Mouse (Mus musculus): ENCODE measurements around the gene Olfr237-ps1. TPM values are rescaled to one million over a fixed set of nuclear protein-coding genes. Genes with fewer than 3 reads are reported as not detected.
"Not testable (repeated sequence)": the region's sequence is repeated elsewhere in the genome, so short reads cannot be mapped to it uniquely, and the experiment has no call there.

The Olfr237-ps1 gene
- polyA plus RNA-seq (2011; ENCODE audit: insufficient read depth, insufficient read length, low replicate concordance, missing spikeins) = not detected in 2 replicates

DNA sequence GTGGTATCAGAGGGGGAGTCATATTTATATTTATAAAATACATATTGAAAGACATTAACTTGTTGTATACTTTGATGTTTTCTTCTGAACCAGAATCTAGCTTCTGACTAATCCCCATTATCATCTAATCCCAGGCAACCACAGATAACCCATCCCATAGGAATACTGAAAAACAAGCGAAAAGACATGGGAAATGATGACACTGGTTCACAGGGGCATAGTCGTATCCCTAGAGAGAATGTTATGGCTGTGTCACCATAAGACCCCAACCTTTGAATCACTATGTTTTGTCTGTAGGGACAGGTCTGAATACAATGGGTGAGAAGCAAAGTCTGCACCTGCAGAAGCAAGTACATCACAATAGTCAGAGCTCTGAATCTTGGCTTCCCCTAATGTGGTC, at the start of gene Olfr237-ps1:
Gene Olfr237-ps1, plus strand, starts transcription at position 301 of the 400 bp plus-strand sequence.
- 71% methylated on average over 2 of the region's 2 CpGs for WGBS
- H3K27ac ChIP-seq (ENCODE audit: control insufficient read depth, insufficient read depth, low read depth, low read length, poor library complexity); H3K4me3 ChIP-seq (replicated peaks; ENCODE audit: control insufficient read depth, low read depth, low read length); H3K4me1 ChIP-seq (ENCODE audit: control insufficient read depth, insufficient read depth, low read length): not testable (repeated sequence)

DNA sequence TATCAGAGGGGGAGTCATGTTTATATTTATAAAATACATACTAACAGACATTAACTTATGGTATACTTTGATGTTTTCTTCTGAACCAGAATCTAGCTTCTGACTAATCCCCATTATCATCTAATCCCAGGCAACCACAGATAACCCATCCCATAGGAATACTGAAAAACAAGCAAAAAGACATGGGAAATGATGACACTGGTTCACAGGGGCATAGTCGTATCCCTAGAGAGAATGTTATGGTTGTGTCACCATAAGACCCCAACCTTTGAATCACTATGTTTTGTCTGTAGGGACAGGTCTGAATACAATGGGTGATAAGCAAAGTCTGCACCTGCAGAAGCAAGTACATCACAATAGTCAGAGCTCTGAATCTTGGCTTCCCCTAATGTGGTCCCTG, 40.3 kb upstream of the Olfr237-ps1 start, which contains the start of gene Olfr441:
Gene Olfr441, plus strand, starts transcription at position 301 of the 400 bp plus-strand sequence.
- WGBS = 74% methylated on average over 1 of the region's 1 CpGs
- H3K4me3 ChIP-seq (replicated peaks; ENCODE audit: control insufficient read depth, low read depth, low read length); H3K27ac ChIP-seq (ENCODE audit: control insufficient read depth, insufficient read depth, low read depth, low read length, poor library complexity); H3K4me1 ChIP-seq (ENCODE audit: control insufficient read depth, insufficient read depth, low read length): not testable (repeated sequence)

DNA sequence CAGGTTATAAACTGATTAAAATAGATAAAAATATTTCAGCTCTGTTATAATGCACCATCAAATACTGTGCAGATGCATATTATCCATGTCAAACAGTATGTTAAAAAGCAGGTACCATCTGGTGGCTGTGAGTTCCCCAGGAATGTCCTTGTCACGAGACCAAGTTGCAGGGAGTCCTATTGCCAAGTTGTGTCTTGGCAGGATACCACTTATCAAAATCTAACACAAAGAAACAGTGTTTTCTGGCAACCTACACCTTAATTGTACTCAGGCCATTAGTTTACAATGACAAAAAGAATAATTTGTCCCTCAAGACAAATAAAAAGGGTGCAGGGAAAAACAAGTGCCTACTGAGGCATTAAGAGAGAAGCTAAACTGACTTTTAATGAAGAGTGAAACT, 13.1 kb downstream of the Olfr237-ps1 start:
- H3K27ac ChIP-seq (ENCODE audit: control insufficient read depth, insufficient read depth, low read depth, low read length, poor library complexity) = no peak overlapping the region
- 64% methylated on average over 1 of the region's 1 CpGs for WGBS
- TF ChIP-seq CTCF (IDR thresholded peaks at IDR 0.05; ENCODE audit: control insufficient read depth, insufficient read depth, low read length) (no peak), POLR2A (IDR thresholded peaks at IDR 0.05; ENCODE audit: borderline replicate concordance, control insufficient read depth, low read depth, low read length) (no peak)
- no peak overlapping the region for H3K4me3 ChIP-seq (replicated peaks; ENCODE audit: control insufficient read depth, low read depth, low read length)
- no peaks in the 10 kb centered on the region for H3K4me1 ChIP-seq (ENCODE audit: control insufficient read depth, insufficient read depth, low read length)

DNA sequence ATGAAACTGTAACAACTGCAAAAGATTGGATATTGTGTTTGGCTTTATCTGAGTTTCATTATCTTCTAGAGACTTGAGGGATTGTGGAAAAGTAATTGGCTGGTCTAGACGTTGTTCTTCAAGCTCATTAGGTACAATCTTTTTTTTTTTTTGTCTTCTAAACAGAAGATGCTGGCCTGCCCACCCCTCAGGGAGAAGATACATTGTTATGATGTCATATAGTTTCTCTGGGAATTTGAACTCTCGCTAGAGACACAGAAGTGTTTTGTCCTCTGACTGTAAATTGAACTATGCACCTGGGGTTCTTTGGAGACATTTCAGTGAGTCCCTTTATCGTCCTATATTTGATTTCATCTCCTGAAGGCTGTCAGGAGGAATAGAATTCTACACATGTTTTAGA, 16.6 kb downstream of the Olfr237-ps1 start, which contains the start of gene Olfr437:
Gene Olfr437, plus strand, starts transcription at position 301 of the 400 bp plus-strand sequence.
- no peak within 1 kb of the TSS for H3K27ac ChIP-seq (ENCODE audit: control insufficient read depth, insufficient read depth, low read depth, low read length, poor library complexity)
- no peak within 1 kb of the TSS for H3K4me3 ChIP-seq (replicated peaks; ENCODE audit: control insufficient read depth, low read depth, low read length)
- TF ChIP-seq POLR2A (IDR thresholded peaks at IDR 0.05; ENCODE audit: borderline replicate concordance, control insufficient read depth, low read depth, low read length) (no peak), CTCF (IDR thresholded peaks at IDR 0.05; ENCODE audit: control insufficient read depth, insufficient read depth, low read length) (no peak)
- 56% methylated on average over 3 of the region's 3 CpGs for WGBS
- H3K4me1 ChIP-seq (ENCODE audit: control insufficient read depth, insufficient read depth, low read length) = no peaks in the 10 kb centered on the region

GRCm38 (mm10) chr6:43167246-43167645, 20.9 kb downstream of the Olfr237-ps1 start:
- TF ChIP-seq POLR2A (IDR thresholded peaks at IDR 0.05; ENCODE audit: borderline replicate concordance, control insufficient read depth, low read depth, low read length) (no peak), CTCF (IDR thresholded peaks at IDR 0.05; ENCODE audit: control insufficient read depth, insufficient read depth, low read length) (no peak)
- 79% methylated on average over 4 of the region's 4 CpGs for WGBS
- Histone ChIP-seq H3K4me1 (ENCODE audit: control insufficient read depth, insufficient read depth, low read length) (no peaks in the 10 kb centered on the region), H3K4me3 (replicated peaks; ENCODE audit: control insufficient read depth, low read depth, low read length) (no peak overlapping the region), H3K27ac (ENCODE audit: control insufficient read depth, insufficient read depth, low read depth, low read length, poor library complexity) (no peak overlapping the region)

DNA sequence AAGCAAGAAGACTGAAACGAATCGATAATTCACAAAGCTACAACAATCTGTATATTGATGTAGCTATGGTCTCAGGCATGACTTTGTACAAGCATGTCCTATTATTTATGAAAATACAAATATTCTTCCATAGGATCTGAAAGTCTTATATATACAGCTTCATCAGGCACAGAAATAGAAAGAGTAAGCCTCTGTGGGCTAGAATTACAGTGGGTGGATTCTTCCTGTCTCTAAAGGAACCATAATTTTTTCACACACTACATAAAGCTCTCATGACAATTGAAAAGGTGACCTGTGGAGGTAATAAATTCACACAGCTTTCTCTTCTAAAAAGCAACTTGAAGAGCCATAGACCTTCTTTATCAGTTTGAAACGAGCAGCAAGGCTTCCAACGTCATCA, 25.5 kb downstream of the Olfr237-ps1 start, which contains the start of gene Olfr13:
Gene Olfr13, plus strand, starts transcription at position 301 of the 400 bp plus-strand sequence.
- Histone ChIP-seq H3K4me3 (replicated peaks; ENCODE audit: control insufficient read depth, low read depth, low read length) (no peak within 1 kb of the TSS), H3K4me1 (ENCODE audit: control insufficient read depth, insufficient read depth, low read length) (no peaks in the 10 kb centered on the region), H3K27ac (ENCODE audit: control insufficient read depth, insufficient read depth, low read depth, low read length, poor library complexity) (no peak within 1 kb of the TSS)
- TF ChIP-seq POLR2A (IDR thresholded peaks at IDR 0.05; ENCODE audit: borderline replicate concordance, control insufficient read depth, low read depth, low read length) = no peak
- TF ChIP-seq CTCF (IDR thresholded peaks at IDR 0.05; ENCODE audit: control insufficient read depth, insufficient read depth, low read length) = no peak
- 64% methylated on average over 4 of the region's 4 CpGs for WGBS

DNA sequence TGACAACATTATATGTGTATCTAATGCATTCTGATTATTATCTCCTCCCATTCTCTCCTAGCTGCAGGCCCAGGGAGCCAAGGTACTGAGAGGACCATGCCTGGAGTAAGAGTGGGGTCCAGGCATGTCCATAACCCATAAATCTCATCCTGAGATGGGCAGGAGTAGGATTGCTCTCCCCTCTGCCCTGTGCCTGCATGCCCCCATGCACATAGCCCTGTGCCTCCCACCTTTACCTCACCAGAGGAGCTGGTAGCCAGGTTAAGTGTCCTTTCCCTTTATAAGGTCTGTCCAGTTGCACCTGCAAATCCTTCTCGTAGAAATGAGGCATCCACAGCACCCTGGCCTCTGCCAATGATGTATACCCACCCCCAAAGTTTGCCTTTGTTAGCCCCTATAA, 31.8 kb downstream of the Olfr237-ps1 start:
- Histone ChIP-seq H3K4me1 (ENCODE audit: control insufficient read depth, insufficient read depth, low read length) (no peaks in the 10 kb centered on the region), H3K27ac (ENCODE audit: control insufficient read depth, insufficient read depth, low read depth, low read length, poor library complexity) (no peak overlapping the region), H3K4me3 (replicated peaks; ENCODE audit: control insufficient read depth, low read depth, low read length) (no peak overlapping the region)
- TF ChIP-seq POLR2A (IDR thresholded peaks at IDR 0.05; ENCODE audit: borderline replicate concordance, control insufficient read depth, low read depth, low read length) (no peak), CTCF (IDR thresholded peaks at IDR 0.05; ENCODE audit: control insufficient read depth, insufficient read depth, low read length) (no peak)
- 46% methylated on average over 1 of the region's 1 CpGs for WGBS

- Histone ChIP-seq H3K4me3 (replicated peaks; ENCODE audit: control insufficient read depth, low read depth, low read length) (no peak overlapping the region), H3K4me1 (ENCODE audit: control insufficient read depth, insufficient read depth, low read length) (no peaks in the 10 kb centered on the region), H3K27ac (ENCODE audit: control insufficient read depth, insufficient read depth, low read depth, low read length, poor library complexity) (no peak overlapping the region)
- TF ChIP-seq POLR2A (IDR thresholded peaks at IDR 0.05; ENCODE audit: borderline replicate concordance, control insufficient read depth, low read depth, low read length) = no peak
- no peak for TF ChIP-seq CTCF (IDR thresholded peaks at IDR 0.05; ENCODE audit: control insufficient read depth, insufficient read depth, low read length)
- WGBS = 65% methylated on average over 6 of the region's 6 CpGs
Observed at GRCm38 (mm10) chr6:43178584-43179501, 32.5 kb downstream of the Olfr237-ps1 start.

Measured in bone marrow, adult 2 months (tissue).